Mouse (Mus musculus) neural tube, embryonic 15.5 days (tissue): ENCODE measurements around the gene Crb1. TPM values are rescaled to one million over a fixed set of nuclear protein-coding genes. Genes with fewer than 3 reads are reported as not detected.
A peak's percentile ranks its signal among the peaks of the same experiment; 100 is the strongest.

Experiments
- ATAC-seq: fragments of 200-750 bp; cut with Nextera tagmentation; 2 replicates; pipeline ENCODE4 v1.8.0; 2017; ENCODE audit warnings: mild to moderate bottlenecking, moderate TSS enrichment, moderate library complexity; ENCODE audit not compliant: low FRiP score
- H3K27ac ChIP-seq: fragments of 300-500 bp; sonication (generic); replicated peaks from 2 replicates; pipeline ENCODE4 v1.5.1; 2015; ENCODE audit warnings: mild to moderate bottlenecking, inconsistent platforms
- H3K27me3 ChIP-seq: fragments of 300-500 bp; sonication (generic); replicated peaks from 2 replicates; pipeline ENCODE4 v1.6.1; 2015; ENCODE audit warnings: inconsistent platforms
- H3K36me3 ChIP-seq: fragments of 300-500 bp; sonication (generic); 2 replicates; pipeline ENCODE4 v1.6.1; 2015; ENCODE audit warnings: inconsistent platforms
- H3K4me1 ChIP-seq: fragments of 300-500 bp; sonication (generic); 2 replicates; pipeline ENCODE4 v1.6.1; 2015; ENCODE audit warnings: inconsistent platforms
- H3K4me2 ChIP-seq: fragments of 300-500 bp; sonication (generic); 2 replicates; pipeline ENCODE4 v1.6.1; 2015; ENCODE audit warnings: inconsistent platforms, mild to moderate bottlenecking, moderate library complexity
- H3K4me3 ChIP-seq: fragments of 300-500 bp; sonication (generic); replicated peaks from 2 replicates; pipeline ENCODE4 v1.5.1; 2015; ENCODE audit warnings: mild to moderate bottlenecking, inconsistent platforms
- H3K9ac ChIP-seq: fragments of 300-500 bp; sonication (generic); replicated peaks from 2 replicates; pipeline ENCODE4 v1.6.1; 2015; ENCODE audit warnings: mild to moderate bottlenecking, inconsistent platforms
- H3K9me3 ChIP-seq: fragments of 300-500 bp; sonication (generic); replicated peaks from 2 replicates; pipeline ENCODE4 v1.6.1; 2016; ENCODE audit warnings: inconsistent platforms
- WGBS: fragments of 180-500 bp; shearing (Covaris S2); methylation state at CpG from one replicate; pipeline ENCODE4 v1.1.7; 2015; ENCODE audit warnings: mixed read lengths; 5-methylcytosine and 5-hydroxymethylcytosine counted together
- polyA plus RNA-seq: library from polyadenylated mRNA; unstranded; fragments of >200 nt; fragmentation: Nextera tagmentation; extraction: Ambion mirVana; gene quantifications from 2 replicates; pipeline ENCODE4 v1.2.1, GENCODE M21; 2015

Gene Crb1
- polyA plus RNA-seq, 1 experiment from 2014 or later: 0.95 TPM

DNA sequence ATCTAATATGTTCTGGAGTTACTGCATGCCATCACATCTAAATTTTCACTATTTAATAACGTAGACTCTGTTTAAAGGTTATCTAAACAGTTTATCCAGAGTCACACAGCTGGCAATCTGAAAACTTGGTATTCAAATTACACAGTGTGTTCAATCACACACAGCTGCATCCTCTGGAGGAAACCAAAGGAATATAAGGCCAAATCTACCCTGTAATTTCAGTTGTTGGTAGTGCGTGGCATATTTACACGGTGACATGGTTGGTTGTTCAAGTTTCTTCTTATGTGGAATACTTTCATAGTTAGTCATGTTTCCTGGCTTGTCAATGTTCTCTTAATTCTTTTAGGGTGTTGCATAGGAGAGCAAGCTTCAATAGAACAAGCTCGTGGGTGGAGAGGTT, 166.4 kb downstream of the Crb1 start:
- WGBS: 53% methylated on average over 4 of the region's 4 CpGs
- Histone ChIP-seq H3K27me3 (no peaks in the 10 kb centered on the region), H3K4me2 (no peak overlapping the region)

DNA sequence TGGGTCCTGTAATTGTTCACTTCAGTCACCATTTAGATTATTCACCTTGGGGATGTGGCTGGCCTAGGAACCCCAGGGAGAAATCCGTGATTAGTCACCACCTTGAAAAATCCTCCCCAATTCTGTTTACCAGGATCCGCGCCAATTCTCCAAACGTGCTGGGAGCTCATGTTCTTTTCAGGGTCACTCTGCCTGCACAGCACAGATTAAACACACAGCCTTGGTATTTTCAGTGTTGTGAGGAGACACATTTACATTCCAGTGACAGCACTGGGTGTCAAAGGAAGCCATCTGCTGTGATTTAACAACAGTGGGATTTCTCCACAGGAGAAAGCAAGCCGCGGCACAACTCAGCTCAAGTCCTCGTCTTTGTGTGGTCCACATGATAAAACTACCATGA, 167.1 kb downstream of the Crb1 start:
- ATAC-seq: peak; percentile 53; the same call in 1 of the 2 replicates
- H3K27ac ChIP-seq: peak overlapping the region; percentile 48; the same call in 1 of the 2 replicates
- 13% methylated on average over 7 of the region's 7 CpGs for WGBS
- no peaks in the 10 kb centered on the region for H3K27me3 ChIP-seq
- H3K36me3 ChIP-seq: no peaks in the 10 kb centered on the region
- no peak overlapping the region for H3K4me3 ChIP-seq
- no peak overlapping the region for H3K9ac ChIP-seq
- no peaks in the 10 kb centered on the region for H3K9me3 ChIP-seq
- peaks cover 14% of the 10 kb centered on the region for H3K4me1 ChIP-seq
- H3K4me2 ChIP-seq: peak overlapping the region; percentile 27; the same call in 1 of the 2 replicates

More for the DNA sequence above, 166.4 kb downstream of the Crb1 start:
- ATAC-seq: no peak
- no peaks in the 10 kb centered on the region for H3K9me3 ChIP-seq
- no peak overlapping the region for H3K9ac ChIP-seq
- no peaks in the 10 kb centered on the region for H3K36me3 ChIP-seq
- H3K4me1 ChIP-seq: peaks cover 14% of the 10 kb centered on the region
- H3K27ac ChIP-seq: no peak overlapping the region
- H3K4me3 ChIP-seq: no peak overlapping the region

DNA sequence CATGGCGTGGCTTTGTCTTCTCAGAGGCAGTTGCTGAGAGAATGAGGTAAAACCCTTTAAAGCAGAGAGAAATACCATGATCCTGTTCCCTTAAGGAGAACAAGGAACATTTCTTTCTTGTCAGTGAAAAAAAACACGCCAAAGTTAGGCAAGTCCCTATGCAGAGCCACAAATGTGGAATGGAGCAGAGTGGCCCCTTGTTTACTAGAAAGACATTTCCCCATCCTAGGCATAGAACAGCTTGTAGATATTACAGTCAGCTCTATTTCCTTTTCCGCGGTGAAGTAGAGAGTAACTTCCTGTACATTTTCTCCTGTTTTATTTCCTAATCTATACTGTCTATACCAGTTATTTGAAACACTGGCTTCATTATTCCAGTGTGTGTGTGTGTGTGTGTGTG, 170.6 kb downstream of the Crb1 start:
- 71% methylated on average over 4 of the region's 4 CpGs for WGBS
- H3K4me2 ChIP-seq: no peak overlapping the region
- ATAC-seq: no peak

DNA sequence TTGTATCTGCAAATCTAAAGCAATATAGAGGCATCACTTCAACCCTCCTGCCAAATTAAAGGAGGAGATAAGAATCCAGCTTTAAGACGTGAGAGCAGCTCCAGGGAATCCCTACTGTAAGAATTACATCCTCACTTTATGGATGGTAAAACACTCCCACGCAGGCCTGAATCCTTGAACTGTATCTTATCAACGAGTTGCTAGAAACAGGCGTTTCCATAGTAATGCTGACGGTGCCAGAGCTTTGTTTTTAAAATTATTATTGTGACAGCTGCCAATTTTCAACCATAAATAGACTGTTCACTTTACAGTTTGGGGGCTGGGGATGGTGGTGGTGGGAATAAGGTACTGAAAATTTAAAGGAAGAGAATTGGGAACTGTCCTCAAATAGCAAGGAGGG, 173.9 kb downstream of the Crb1 start:
- Histone ChIP-seq H3K9ac (no peak overlapping the region), H3K4me3 (no peak overlapping the region), H3K36me3 (no peaks in the 10 kb centered on the region), H3K4me2 (no peak overlapping the region), H3K27me3 (no peaks in the 10 kb centered on the region), H3K9me3 (no peaks in the 10 kb centered on the region), H3K27ac (no peak overlapping the region), H3K4me1 (peaks cover 5% of the 10 kb centered on the region; the same call in 1 of the 2 replicates)
- no peak for ATAC-seq
- 49% methylated on average over 5 of the region's 5 CpGs for WGBS

More for the DNA sequence above, 170.6 kb downstream of the Crb1 start:
- Histone ChIP-seq H3K9me3 (no peaks in the 10 kb centered on the region), H3K27me3 (no peaks in the 10 kb centered on the region), H3K4me1 (peaks cover 17% of the 10 kb centered on the region), H3K27ac (no peak overlapping the region), H3K36me3 (no peaks in the 10 kb centered on the region), H3K4me3 (no peak overlapping the region), H3K9ac (no peak overlapping the region)

DNA sequence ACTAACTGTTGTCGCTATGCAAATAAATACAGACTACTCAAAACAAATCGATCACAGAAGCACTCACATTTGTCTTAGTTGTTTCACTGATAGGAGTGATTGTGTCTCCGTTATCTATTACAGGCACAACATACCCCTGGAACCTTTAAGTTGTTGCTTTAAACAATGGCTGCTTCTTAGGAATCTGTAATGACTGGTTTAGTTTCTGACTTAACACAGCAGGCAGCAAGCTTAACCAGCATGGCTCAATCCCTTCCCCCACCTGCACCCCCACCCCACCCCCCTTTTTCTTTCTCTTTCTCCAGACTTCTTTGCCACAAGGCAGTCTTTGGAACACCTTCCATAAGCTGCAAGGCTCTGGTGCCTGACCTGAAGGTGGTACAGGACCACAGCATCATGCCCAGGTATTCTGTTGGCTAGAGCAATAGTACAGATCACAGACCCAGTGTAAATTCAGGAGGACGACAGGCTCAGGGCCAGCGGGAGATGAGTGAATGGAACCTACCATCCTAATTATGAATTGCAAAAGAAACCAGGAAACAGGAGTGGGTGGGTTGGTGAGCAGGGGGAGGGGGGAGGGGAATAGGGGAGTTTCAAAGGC, 182.4 kb downstream of the Crb1 start:
- Histone ChIP-seq H3K36me3 (no peaks in the 10 kb centered on the region), H3K4me2 (no peak overlapping the region), H3K9ac (no peak overlapping the region), H3K27ac (no peak overlapping the region), H3K9me3 (no peaks in the 10 kb centered on the region), H3K4me1 (no peaks in the 10 kb centered on the region), H3K27me3 (no peaks in the 10 kb centered on the region), H3K4me3 (no peak overlapping the region)
- ATAC-seq: no peak
- 32% methylated on average over 5 of the region's 5 CpGs for WGBS

DNA sequence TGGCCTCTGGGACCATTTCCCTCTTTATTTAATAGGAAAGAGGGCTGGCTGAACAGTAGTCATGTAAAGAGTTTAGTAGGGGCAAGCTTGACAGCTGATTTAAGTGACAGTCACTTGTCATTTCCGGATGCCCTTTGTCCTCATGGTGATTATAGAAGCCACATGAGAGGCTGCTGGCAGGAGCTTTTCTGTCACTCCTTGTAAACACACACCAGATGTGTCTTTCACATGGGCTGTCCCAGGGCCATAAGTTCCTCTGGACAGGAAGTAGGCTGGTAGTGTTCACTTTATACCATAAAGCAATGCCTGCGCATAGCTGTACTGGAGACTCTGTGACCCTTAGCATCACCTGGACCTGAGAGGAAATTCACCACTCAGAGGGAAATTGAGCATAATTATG, 182.9 kb downstream of the Crb1 start:
- H3K4me1 ChIP-seq: no peaks in the 10 kb centered on the region
- WGBS: 64% methylated on average over 2 of the region's 2 CpGs
- no peak for ATAC-seq
- H3K4me3 ChIP-seq: no peak overlapping the region
- H3K27me3 ChIP-seq: no peaks in the 10 kb centered on the region
- no peaks in the 10 kb centered on the region for H3K36me3 ChIP-seq
- no peak overlapping the region for H3K27ac ChIP-seq
- no peaks in the 10 kb centered on the region for H3K9me3 ChIP-seq
- H3K9ac ChIP-seq: no peak overlapping the region
- H3K4me2 ChIP-seq: no peak overlapping the region

DNA sequence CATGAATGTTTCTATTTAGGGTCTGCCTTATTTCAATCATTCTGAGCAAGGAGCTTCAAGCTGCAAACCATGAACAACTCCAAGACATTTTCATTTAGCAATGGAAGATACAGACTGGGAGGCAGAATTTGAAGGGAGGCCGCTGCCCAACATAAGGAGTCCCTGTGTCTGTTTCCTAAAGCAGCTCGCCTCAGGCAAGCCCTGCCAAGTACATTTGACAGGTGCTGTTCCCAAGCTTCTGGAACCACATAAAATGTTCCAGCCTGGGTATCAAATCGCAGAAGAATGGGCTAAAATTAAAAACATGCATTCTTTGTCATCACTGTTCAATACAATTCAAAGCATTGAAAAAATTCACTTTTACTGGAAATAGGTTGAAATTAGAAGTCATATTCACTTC, 184.3 kb downstream of the Crb1 start:
- Histone ChIP-seq H3K4me2 (no peak overlapping the region), H3K27ac (no peak overlapping the region)

DNA sequence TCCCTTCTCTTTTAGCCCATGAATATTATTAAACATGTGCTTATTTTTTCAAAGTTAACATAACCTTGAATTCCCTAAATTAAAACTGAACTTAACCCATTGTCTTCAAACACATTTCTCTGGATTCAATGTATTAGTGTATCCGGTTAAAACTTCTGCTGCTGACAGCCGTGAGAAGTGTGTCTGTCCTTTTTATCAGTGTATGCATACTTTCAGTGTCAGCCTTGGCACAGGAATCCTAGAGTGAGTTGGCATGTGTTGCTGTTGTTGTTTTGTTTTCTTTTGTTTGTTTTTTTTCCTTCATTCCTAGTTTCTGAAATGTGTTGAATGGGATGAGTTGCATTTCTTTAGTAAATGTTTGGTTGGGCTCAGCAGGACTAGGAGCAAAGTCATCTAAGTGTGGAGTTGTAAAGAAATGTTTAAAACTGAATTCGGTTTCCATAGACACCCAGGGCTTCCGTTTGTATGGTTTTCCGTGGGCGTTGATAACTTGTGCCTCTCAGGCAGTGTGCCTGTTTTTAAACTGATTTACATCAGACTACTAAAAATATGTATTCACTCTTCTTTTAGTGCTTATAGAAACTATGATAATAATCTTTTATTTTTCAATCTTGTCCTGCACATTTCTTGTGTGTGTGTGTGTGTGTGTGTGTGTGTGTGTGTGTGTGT, 196.3 kb downstream of the Crb1 start:
- H3K4me3 ChIP-seq: no peak overlapping the region
- H3K4me1 ChIP-seq: no peaks in the 10 kb centered on the region
- 67% methylated on average over 6 of the region's 6 CpGs for WGBS
- no peaks in the 10 kb centered on the region for H3K36me3 ChIP-seq
- no peak overlapping the region for H3K4me2 ChIP-seq
- H3K9ac ChIP-seq: no peak overlapping the region
- no peaks in the 10 kb centered on the region for H3K27me3 ChIP-seq
- ATAC-seq: no peak
- H3K9me3 ChIP-seq: no peaks in the 10 kb centered on the region
- no peak overlapping the region for H3K27ac ChIP-seq

More for the DNA sequence above, 184.3 kb downstream of the Crb1 start:
- no peak for ATAC-seq
- no peaks in the 10 kb centered on the region for H3K36me3 ChIP-seq
- no peaks in the 10 kb centered on the region for H3K9me3 ChIP-seq
- no peak overlapping the region for H3K4me3 ChIP-seq
- no peaks in the 10 kb centered on the region for H3K4me1 ChIP-seq
- H3K9ac ChIP-seq: no peak overlapping the region
- H3K27me3 ChIP-seq: no peaks in the 10 kb centered on the region
- 85% methylated on average over 3 of the region's 3 CpGs for WGBS

DNA sequence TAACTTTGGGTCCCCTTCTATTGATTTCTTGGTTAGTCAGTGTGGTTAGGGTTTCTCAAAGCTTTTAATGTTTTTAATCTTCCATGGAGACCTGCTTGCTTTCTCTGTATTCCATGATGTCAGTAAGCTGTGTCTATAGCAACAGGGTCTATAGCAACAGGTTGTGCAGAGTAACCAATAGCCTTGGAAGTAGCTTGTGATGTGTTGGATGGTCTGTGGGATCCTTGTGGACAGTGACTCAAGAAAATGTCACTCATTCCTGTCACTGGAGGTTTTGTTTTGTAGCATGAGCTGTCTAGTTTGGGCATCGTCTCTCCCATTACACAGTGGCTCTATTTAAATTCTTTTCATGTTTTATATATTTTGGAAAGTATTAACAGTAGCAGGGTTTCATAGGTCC, 197.2 kb downstream of the Crb1 start:
- Histone ChIP-seq H3K4me1 (no peaks in the 10 kb centered on the region), H3K4me2 (no peak overlapping the region), H3K36me3 (no peaks in the 10 kb centered on the region), H3K27ac (no peak overlapping the region), H3K9me3 (no peaks in the 10 kb centered on the region), H3K4me3 (no peak overlapping the region), H3K27me3 (no peaks in the 10 kb centered on the region), H3K9ac (no peak overlapping the region)
- no peak for ATAC-seq
- WGBS: 84% methylated on average over 1 of the region's 1 CpGs

DNA sequence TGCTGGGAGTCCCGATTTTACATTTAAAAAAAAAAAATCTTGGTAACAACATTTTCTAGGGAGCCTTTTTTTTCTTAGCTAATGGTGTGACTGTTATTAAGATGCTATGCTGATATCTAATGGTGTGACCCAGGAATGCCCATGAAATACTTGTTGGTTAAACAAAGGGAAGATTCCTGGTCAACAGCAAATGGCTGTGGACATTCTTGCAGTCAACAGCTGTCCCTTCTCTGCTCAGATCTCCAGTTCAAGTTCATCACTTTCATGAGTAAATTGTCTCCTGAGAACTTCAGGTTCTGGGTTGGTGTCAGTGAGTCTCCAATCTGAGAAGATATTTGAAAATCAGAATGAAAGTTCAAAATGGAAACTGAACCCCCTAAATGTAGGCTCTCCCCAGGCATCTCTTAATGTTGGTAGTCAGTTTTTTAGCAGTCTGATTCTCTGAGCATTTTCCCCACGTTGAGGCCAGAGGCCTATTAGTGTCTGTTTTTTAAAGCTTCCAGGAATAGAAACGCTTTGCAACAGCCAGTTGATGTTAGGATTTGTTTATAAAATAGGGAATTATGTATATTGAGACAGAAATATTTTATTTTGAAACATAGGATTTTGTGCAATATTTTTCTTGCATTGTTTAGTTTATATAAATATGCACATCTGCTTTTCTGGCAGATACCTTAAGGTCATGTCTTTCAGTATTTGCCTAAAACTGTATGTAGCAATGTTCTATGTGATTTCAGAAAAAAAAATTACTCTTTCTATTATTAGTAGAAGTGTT, 202.7 kb downstream of the Crb1 start:
- no peak overlapping the region for H3K4me3 ChIP-seq
- no peaks in the 10 kb centered on the region for H3K9me3 ChIP-seq
- no peak overlapping the region for H3K4me2 ChIP-seq
- no peak overlapping the region for H3K9ac ChIP-seq
- ATAC-seq: no peak
- H3K4me1 ChIP-seq: no peaks in the 10 kb centered on the region
- WGBS: 83% methylated on average over 3 of the region's 3 CpGs
- H3K36me3 ChIP-seq: peaks cover 10% of the 10 kb centered on the region
- H3K27ac ChIP-seq: no peak overlapping the region
- H3K27me3 ChIP-seq: no peaks in the 10 kb centered on the region

DNA sequence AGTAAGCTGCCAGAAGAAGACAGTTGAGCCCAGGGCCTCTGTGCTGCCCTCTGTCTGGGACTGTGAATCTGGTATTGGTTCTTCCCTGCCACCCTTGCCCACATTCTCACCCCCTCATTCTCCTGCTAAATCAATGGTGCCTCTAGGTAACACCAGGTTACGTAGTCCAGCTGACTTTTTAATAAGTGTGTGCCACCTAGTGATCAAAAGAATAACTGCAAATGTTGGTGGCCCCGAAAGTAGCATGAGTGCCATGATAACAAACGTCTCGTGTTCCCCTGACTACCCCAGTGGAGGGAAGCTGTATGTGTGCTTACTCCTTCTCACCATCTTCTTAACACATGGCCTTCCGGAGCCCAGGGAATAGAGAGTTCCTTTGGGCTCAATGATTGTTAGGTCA, 214.1 kb downstream of the Crb1 start:
- no peaks in the 10 kb centered on the region for H3K27me3 ChIP-seq
- no peak overlapping the region for H3K27ac ChIP-seq
- H3K36me3 ChIP-seq: no peaks in the 10 kb centered on the region
- H3K4me3 ChIP-seq: no peak overlapping the region
- H3K4me2 ChIP-seq: no peak overlapping the region
- H3K9me3 ChIP-seq: no peaks in the 10 kb centered on the region
- WGBS: 46% methylated on average over 5 of the region's 5 CpGs
- no peak overlapping the region for H3K9ac ChIP-seq
- ATAC-seq: 0 out of 2 replicates have a peak, but pooled peaks have one; percentile 31
- no peaks in the 10 kb centered on the region for H3K4me1 ChIP-seq

DNA sequence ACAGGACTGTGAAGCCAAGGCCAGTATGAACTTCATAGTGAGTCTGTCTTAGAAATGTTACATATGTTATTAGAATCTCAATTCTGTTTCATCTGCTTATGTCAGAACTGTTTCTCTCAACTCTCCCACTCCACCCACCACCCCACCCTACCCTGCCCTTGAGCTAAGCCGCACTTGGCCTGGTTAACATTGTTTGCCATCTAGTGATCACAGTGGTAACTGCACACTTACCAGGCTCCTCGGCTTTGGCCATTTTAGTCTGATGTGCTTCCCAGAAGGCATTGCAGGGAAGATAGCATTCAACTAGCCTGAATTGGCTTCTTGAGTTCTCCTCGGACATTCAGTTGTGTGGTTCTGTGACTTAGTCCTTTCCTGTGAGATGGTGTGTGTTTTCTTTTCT, 215.3 kb downstream of the Crb1 start:
- ATAC-seq: no peak
- WGBS: 53% methylated on average over 3 of the region's 3 CpGs

More for the DNA sequence above, 215.3 kb downstream of the Crb1 start:
- no peak overlapping the region for H3K4me3 ChIP-seq
- no peak overlapping the region for H3K27ac ChIP-seq
- H3K36me3 ChIP-seq: no peaks in the 10 kb centered on the region
- H3K9ac ChIP-seq: no peak overlapping the region
- H3K4me1 ChIP-seq: no peaks in the 10 kb centered on the region
- H3K4me2 ChIP-seq: no peak overlapping the region
- H3K27me3 ChIP-seq: no peaks in the 10 kb centered on the region
- H3K9me3 ChIP-seq: no peaks in the 10 kb centered on the region
